Mouse (Mus musculus) monocyte, adult 2 months (primary cell): Measurements from ENCODE around the gene Fam162b.

Experiments
- DNase-seq, 2 experiments: peaks; one replicate each; pipeline ENCODE4 v3.0.0; 2022; ENCODE audit warnings: low spot score in 2 of 2, low read depth in 1 of 2

Fam162b gene

GRCm38 (mm10) chr10:51590139-51590574 lies at the start of gene Fam162b:
Gene Fam162b (minus strand): TSS chr10:51590517.
- no peak for DNase-seq

- DNase-seq, result no peak
Observed at GRCm38 (mm10) chr10:51631411-51632136, 41.3 kb upstream of the Fam162b start, which contains the start of gene Gprc6a. Gene Gprc6a (minus strand): TSS chr10:51631461.

GRCm38 (mm10) chr10:51621193-51621592 lies 30.9 kb upstream of the Fam162b start:
- DNase-seq, result no peak

GRCm38 (mm10) chr10:51620126-51620525 lies 29.8 kb upstream of the Fam162b start:
- no peak for DNase-seq

GRCm38 (mm10) chr10:51618538-51618937 lies 28.2 kb upstream of the Fam162b start:
- DNase-seq, result no peak

- no peak for DNase-seq
Observed at GRCm38 (mm10) chr10:51614826-51615590, 24.7 kb upstream of the Fam162b start.

GRCm38 (mm10) chr10:51613421-51613820 lies 23.1 kb upstream of the Fam162b start:
- no peak for DNase-seq

- no peak for DNase-seq
Observed at GRCm38 (mm10) chr10:51611969-51612682, 21.8 kb upstream of the Fam162b start.

- DNase-seq, result no peak
Observed at GRCm38 (mm10) chr10:51609741-51610425, 19.6 kb upstream of the Fam162b start.

- DNase-seq, result peak in 1 of 2 experiments; percentile 10
Observed at GRCm38 (mm10) chr10:51596928-51597635, 6.8 kb upstream of the Fam162b start.

GRCm38 (mm10) chr10:51595001-51595931 lies 4.9 kb upstream of the Fam162b start:
- no peak for DNase-seq

- DNase-seq, result no peak
Observed at GRCm38 (mm10) chr10:51591574-51591973, 1.3 kb upstream of the Fam162b start.

GRCm38 (mm10) chr10:51584919-51585318 lies 5.4 kb downstream of the Fam162b start:
- no peak for DNase-seq

- no peak for DNase-seq
Observed at GRCm38 (mm10) chr10:51584378-51584777, 5.9 kb downstream of the Fam162b start.

- peak in 1 of 2 experiments; percentile 6 for DNase-seq
Observed at GRCm38 (mm10) chr10:51571225-51571996, 18.9 kb downstream of the Fam162b start.

- DNase-seq, result no peak
Observed at GRCm38 (mm10) chr10:51556005-51556404, 34.3 kb downstream of the Fam162b start.

GRCm38 (mm10) chr10:51553348-51554123 lies 36.8 kb downstream of the Fam162b start:
- DNase-seq, result peak in 1 of 2 experiments; percentile 76
